Mouse (Mus musculus) frontal cortex, postnatal 25 days (tissue): ENCODE measurements around the gene Stim1.
"Not testable (repeated sequence)": the region's sequence is repeated elsewhere in the genome, so short reads cannot be mapped to it uniquely, and the experiment has no call there.

Experiments used
- DNase-seq, 2 experiments: peaks; one replicate each; pipeline ENCODE4 v3.0.0; 2022; ENCODE audit warnings: low spot score in 2 of 2

Stim1 gene

GRCm38 (mm10) chr7:102361297-102361696, 93.7 kb downstream of the Stim1 start:
- no peak for DNase-seq

- no peak for DNase-seq
These were observed 96.2 kb downstream of the Stim1 start for GRCm38 (mm10) chr7:102363853-102364252.

GRCm38 (mm10) chr7:102369661-102370060, 102.1 kb downstream of the Stim1 start:
- DNase-seq = peak; percentile 54 to 57

GRCm38 (mm10) chr7:102370526-102370925, 102.9 kb downstream of the Stim1 start:
- no peak for DNase-seq

- no peak for DNase-seq
These were observed 105.9 kb downstream of the Stim1 start for GRCm38 (mm10) chr7:102373382-102374072.

- no peak for DNase-seq
These were observed 115.6 kb downstream of the Stim1 start for GRCm38 (mm10) chr7:102383221-102383620.

GRCm38 (mm10) chr7:102385973-102386372, 118.4 kb downstream of the Stim1 start:
- DNase-seq = no peak

- no peak for DNase-seq
These were observed 121.5 kb downstream of the Stim1 start for GRCm38 (mm10) chr7:102389082-102389481.

GRCm38 (mm10) chr7:102393898-102394297, 126.3 kb downstream of the Stim1 start:
- DNase-seq = no peak

- DNase-seq = no peak
These were observed 128.3 kb downstream of the Stim1 start for GRCm38 (mm10) chr7:102395894-102396293.

GRCm38 (mm10) chr7:102396331-102396730, 128.7 kb downstream of the Stim1 start:
- DNase-seq = no peak

GRCm38 (mm10) chr7:102399180-102399731, 131.7 kb downstream of the Stim1 start:
- DNase-seq = no peak

GRCm38 (mm10) chr7:102404118-102404517, 136.5 kb downstream of the Stim1 start:
- no peak for DNase-seq

GRCm38 (mm10) chr7:102407440-102407839, 139.8 kb downstream of the Stim1 start:
- DNase-seq = no peak

- not testable (repeated sequence) for DNase-seq
These were observed 147.7 kb downstream of the Stim1 start for GRCm38 (mm10) chr7:102415272-102415671.

- DNase-seq = no peak
These were observed 148.2 kb downstream of the Stim1 start for GRCm38 (mm10) chr7:102415841-102416240.

GRCm38 (mm10) chr7:102417398-102417797, 149.8 kb downstream of the Stim1 start:
- peak; percentile 10 to 24 for DNase-seq

- no peak for DNase-seq
These were observed 154.4 kb downstream of the Stim1 start for GRCm38 (mm10) chr7:102422036-102422435.

GRCm38 (mm10) chr7:102425933-102426685, 158.5 kb downstream of the Stim1 start:
- no peak for DNase-seq

- no peak for DNase-seq
These were observed 166.7 kb downstream of the Stim1 start for GRCm38 (mm10) chr7:102434344-102434743.

- no peak for DNase-seq
These were observed 173.4 kb downstream of the Stim1 start for GRCm38 (mm10) chr7:102440822-102441656.
